Mouse (Mus musculus): ENCODE measurements around the gene S100a3.

DNA sequence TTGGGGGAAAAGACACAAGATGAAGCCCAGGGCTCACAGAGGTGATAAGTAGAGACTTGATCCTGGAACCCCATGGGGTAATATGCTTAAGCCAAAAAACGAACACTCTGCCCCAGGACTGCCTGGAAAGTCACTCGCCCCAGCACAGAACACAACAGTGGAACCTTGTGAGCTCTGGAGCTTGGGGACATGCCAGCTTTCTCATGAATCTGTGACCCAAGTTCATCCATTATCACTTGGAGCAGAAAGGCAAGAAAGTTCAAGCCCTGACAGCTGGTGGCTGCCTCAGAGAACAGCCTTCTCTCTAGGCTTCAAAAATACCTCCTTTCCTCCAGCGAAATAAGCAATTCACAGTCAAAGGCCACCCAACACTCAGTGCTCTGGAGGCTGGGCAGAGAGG lies 39.0 kb downstream of the S100a3 start:
- TF ChIP-seq CHD2 (IDR thresholded peaks at IDR 0.05; ENCODE audit: low read length) (no peak), CTCF (IDR thresholded peaks at IDR 0.05 in 2 of 3, conservative IDR thresholded peaks at IDR 0.05 in 1 of 3; ENCODE audit: control insufficient read depth in 1 of 3, insufficient read depth in 1 of 3, low read depth in 2 of 3, low read length in 3 of 3, poor library complexity in 1 of 3, severe bottlenecking in 1 of 3) (no peak), POLR2A (IDR thresholded peaks at IDR 0.05; ENCODE audit: control insufficient read depth in 1 of 2, insufficient read depth in 1 of 2, low read depth in 1 of 2, low read length in 2 of 2, poor library complexity in 1 of 2) (no peak), TBP (IDR thresholded peaks at IDR 0.05; ENCODE audit: low read depth, low read length) (no peak), MAX (IDR thresholded peaks at IDR 0.05; ENCODE audit: low read length) (no peak), ZMIZ1 (IDR thresholded peaks at IDR 0.05; ENCODE audit: low read depth, low read length) (no peak), TAL1 (IDR thresholded peaks at IDR 0.05; ENCODE audit: low read length) (no peak), EP300 (IDR thresholded peaks at IDR 0.05; ENCODE audit: low read depth in 1 of 2, low read length in 2 of 2) (no peak), ZNF384 (IDR thresholded peaks at IDR 0.05; ENCODE audit: low read depth, low read length) (no peak)
